Mouse (Mus musculus) CH12.LX (cell line): ENCODE results near the gene Smndc1. TPM values are rescaled to one million over a fixed set of nuclear protein-coding genes. Genes with fewer than 3 reads are reported as not detected.

Experiments
- DNase-seq: peaks from one replicate; pipeline ENCODE4 v3.0.0-alpha.2; 2013; ENCODE audit errors: extremely low read depth
- H3K27ac ChIP-seq: 2 replicates; pipeline ENCODE4 v1.5.1; 2012; ENCODE audit warnings: low read depth, mild to moderate bottlenecking, control low read depth, moderate library complexity; ENCODE audit not compliant: insufficient read depth
- H3K27me3 ChIP-seq: replicated peaks from 2 replicates; pipeline ENCODE3; 2012; ENCODE audit warnings: inconsistent platforms
- H3K36me3 ChIP-seq, 2 experiments: replicated peaks in 1 of 2; 2 replicates each; pipeline versions ENCODE3 to v1.6.1; 2012; ENCODE audit warnings: inconsistent platforms in 1 of 2, low read length in 1 of 2, mild to moderate bottlenecking in 1 of 2, mixed read lengths in 1 of 2, moderate library complexity in 1 of 2; ENCODE audit not compliant: control insufficient read depth in 1 of 2, insufficient read depth in 1 of 2
- H3K4me1 ChIP-seq, 2 experiments: 2 replicates each; pipeline ENCODE4 v1.6.1; 2012; ENCODE audit warnings: inconsistent platforms in 1 of 2, moderate library complexity in 1 of 2; ENCODE audit not compliant: insufficient read depth in 2 of 2, control insufficient read depth in 1 of 2
- H3K4me2 ChIP-seq: 2 replicates; pipeline ENCODE4 v1.6.1; 2012; ENCODE audit warnings: low read depth, mild to moderate bottlenecking, control low read depth; ENCODE audit not compliant: poor library complexity, insufficient read depth, severe bottlenecking
- H3K4me3 ChIP-seq, 3 experiments: fragments of 150-350 bp in 1 of 3; sonication (generic) in 1 of 3; replicated peaks in 1 of 3; 2 replicates each; pipeline versions ENCODE3 to v1.5.1; 2011 to 2012; ENCODE audit warnings: low read depth in 2 of 3, low read length in 2 of 3, mild to moderate bottlenecking in 2 of 3, moderate library complexity in 2 of 3, control low read depth in 1 of 3, improper control_type of control experiment in 1 of 3, inconsistent platforms in 1 of 3, mixed read lengths in 1 of 3; ENCODE audit not compliant: poor library complexity in 1 of 3
- H3K79me2 ChIP-seq: replicated peaks from 2 replicates; pipeline ENCODE4 v1.6.1; 2012; ENCODE audit warnings: mild to moderate bottlenecking, moderate library complexity; ENCODE audit not compliant: control insufficient read depth, poor library complexity, insufficient read depth, severe bottlenecking; ENCODE audit errors: extremely low read depth
- H3K9ac ChIP-seq: 2 replicates; pipeline ENCODE4 v1.6.1; 2012; ENCODE audit warnings: low read depth, mild to moderate bottlenecking, control low read depth, moderate library complexity; ENCODE audit not compliant: insufficient read depth
- H3K9me3 ChIP-seq: replicated peaks from 2 replicates; pipeline ENCODE3; 2012; ENCODE audit warnings: low read length, inconsistent platforms, mixed read lengths
- BHLHE40 ChIP-seq: IDR thresholded peaks from 2 replicates; pipeline ENCODE4 v1.6.1; 2011; ENCODE audit warnings: mild to moderate bottlenecking, low read depth, low read length, improper control_type of control experiment
- CHD1 ChIP-seq: IDR thresholded peaks from 2 replicates; pipeline ENCODE4 v1.6.1; 2012; ENCODE audit warnings: low read depth, low read length, improper control_type of control experiment, inconsistent platforms
- E2F4 ChIP-seq: IDR thresholded peaks from 2 replicates; pipeline ENCODE4 v1.6.1; 2011; ENCODE audit warnings: low read depth, low read length, improper control_type of control experiment; ENCODE audit not compliant: insufficient replicate concordance
- HCFC1 ChIP-seq: IDR thresholded peaks from 2 replicates; pipeline ENCODE4 v1.6.1; 2012; ENCODE audit warnings: low read depth, mild to moderate bottlenecking, inconsistent platforms, low read length, improper control_type of control experiment
- KAT2A ChIP-seq: IDR thresholded peaks from 2 replicates; pipeline ENCODE4 v1.6.1; 2012; ENCODE audit warnings: low read length, improper control_type of control experiment, inconsistent platforms; ENCODE audit not compliant: insufficient replicate concordance
- MAZ ChIP-seq: IDR thresholded peaks from 2 replicates; pipeline ENCODE4 v1.6.1; 2012; ENCODE audit warnings: low read depth, mild to moderate bottlenecking, inconsistent platforms, low read length, improper control_type of control experiment, moderate library complexity
- NELFE ChIP-seq: IDR thresholded peaks from 2 replicates; pipeline ENCODE4 v1.6.1; 2011; ENCODE audit warnings: low read depth, low read length, improper control_type of control experiment
- NRF1 ChIP-seq: IDR thresholded peaks from 2 replicates; pipeline ENCODE4 v1.6.1; 2014; ENCODE audit warnings: low read depth, mild to moderate bottlenecking, inconsistent platforms, low read length, improper control_type of control experiment, moderate library complexity
- POLR2A ChIP-seq: IDR thresholded peaks from 2 replicates; pipeline ENCODE4 v1.6.1; 2011; ENCODE audit warnings: low read depth, mild to moderate bottlenecking, improper control_type of control experiment, low read length
- POLR2AphosphoS2 ChIP-seq: IDR thresholded peaks from 2 replicates; pipeline ENCODE4 v1.6.1; 2011; ENCODE audit warnings: low read depth, low read length, improper control_type of control experiment
- SIN3A ChIP-seq: IDR thresholded peaks from 2 replicates; pipeline ENCODE4 v1.6.1; 2012; ENCODE audit warnings: low read length, improper control_type of control experiment, inconsistent platforms
- TBP ChIP-seq: conservative IDR thresholded peaks from 2 replicates; pipeline ENCODE4 v1.6.1; 2011; ENCODE audit warnings: low read depth, low read length, improper control_type of control experiment
- TCF12 ChIP-seq: IDR thresholded peaks from 2 replicates; pipeline ENCODE4 v1.6.1; 2014; ENCODE audit warnings: low read depth, mild to moderate bottlenecking, inconsistent platforms, low read length, improper control_type of control experiment
- UBTF ChIP-seq: IDR thresholded peaks from 2 replicates; pipeline ENCODE4 v1.6.1; 2012; ENCODE audit warnings: low read depth, mild to moderate bottlenecking, inconsistent platforms, low read length, improper control_type of control experiment, moderate library complexity
- ZC3H11A ChIP-seq: IDR thresholded peaks from 2 replicates; pipeline ENCODE4 v1.6.1; 2012; ENCODE audit warnings: low read depth, mild to moderate bottlenecking, inconsistent platforms, low read length, improper control_type of control experiment
- ZKSCAN1 ChIP-seq: IDR thresholded peaks from 2 replicates; pipeline ENCODE4 v1.6.1; 2012; ENCODE audit warnings: low read depth, inconsistent platforms, low read length, improper control_type of control experiment, borderline replicate concordance
- dilution Hi-C: fragments of 300-500 bp; cut with MboI; formaldehyde crosslinking; loops from 2 replicates; pipeline ENCODE4 v1.14.3; 2020; ENCODE audit warnings: low sequenced_read_pairs; ENCODE audit not compliant: extremely low pct_unique_long_range_greater_than_20kb, extremely low pct_ligation_motif_present
- in situ Hi-C: fragments of 300-500 bp; cut with MboI; formaldehyde crosslinking; loops from 3 replicates; pipeline ENCODE4 v1.14.3; 2019; ENCODE audit warnings: low sequenced_read_pairs, low pct_ligation_motif_present, low pct_unique_long_range_greater_than_20kb, mixed read lengths
- polyA plus RNA-seq: library from polyadenylated mRNA; unstranded; fragments of >175 nt; gene quantifications from 2 replicates; pipeline ENCODE4 v1.2.1, GENCODE M21; 2012; ENCODE audit warnings: low read depth; ENCODE audit not compliant: insufficient read length
- total RNA-seq, 2 experiments: library from RNA; depleted of rRNA; stranded (reverse); fragments of 300-350 nt in 1 of 2; fragments of >200 nt in 1 of 2; gene quantifications; 2 replicates each; pipeline ENCODE4 v1.2.3; 2012 to 2014

The Smndc1 gene
- total and polyA plus RNA-seq, 3 experiments: 20.5 to 96.6 (median 41.3) TPM

GRCm38 (mm10) chr19:53377652-53378051, 12.7 kb downstream of the Smndc1 start:
- no peak for DNase-seq
- peaks cover 40 to 83% of the 10 kb centered on the region in 2 experiments for H3K36me3 ChIP-seq
- no peak overlapping the region for H3K4me2 ChIP-seq
- no peak overlapping the region for H3K27ac ChIP-seq
- in situ Hi-C loops: loop anchor here (25.0 kb wide), 1 partner anchor 385 kb away; no protein-coding TSS in a partner anchor
- no peak overlapping the region for H3K9ac ChIP-seq
- H3K27me3 ChIP-seq: no peaks in the 10 kb centered on the region
- TF ChIP-seq NELFE: no peak
- no peak for TF ChIP-seq BHLHE40
- no peak for TF ChIP-seq CHD1
- no peak for TF ChIP-seq HCFC1
- no peak for TF ChIP-seq ZC3H11A
- no peak for TF ChIP-seq MAZ
- no peak for TF ChIP-seq SIN3A
- no peak for TF ChIP-seq ZKSCAN1
- no peak for TF ChIP-seq POLR2A
- TF ChIP-seq NRF1: no peak
- no peak for TF ChIP-seq TCF12
- no peak for TF ChIP-seq E2F4
- H3K4me1 ChIP-seq: 0 out of 4 replicates have a peak, but pooled peaks cover 0 to under 1% of the 10 kb centered on the region in 2 experiments
- no peak overlapping the region for H3K4me3 ChIP-seq
- peaks cover 4% of the 10 kb centered on the region; the same call in 1 of the 2 replicates for H3K79me2 ChIP-seq
- no peaks in the 10 kb centered on the region for H3K9me3 ChIP-seq
- dilution Hi-C loops: no loop called here

DNA sequence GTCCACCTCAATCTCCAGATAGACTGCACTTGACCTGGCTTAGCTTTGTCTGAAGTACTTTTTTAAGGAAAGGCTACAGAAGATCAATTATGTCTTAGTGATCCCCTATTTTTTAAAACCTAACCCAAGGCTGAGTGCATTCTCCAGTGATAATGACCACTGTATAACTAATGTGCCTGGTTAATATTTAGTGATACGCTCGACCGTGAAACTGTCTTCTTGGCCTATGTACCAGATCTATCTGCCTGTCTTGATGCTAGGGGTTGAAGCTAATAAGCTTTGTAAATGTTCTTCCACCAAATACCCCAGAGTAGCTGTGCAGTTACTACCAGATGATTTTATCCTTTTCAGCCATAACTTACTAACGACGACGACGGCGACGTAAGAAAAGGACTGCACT, 14.6 kb downstream of the Smndc1 start:
- no peak for TF ChIP-seq POLR2AphosphoS2
- no peak for TF ChIP-seq MAZ
- no peak for TF ChIP-seq ZKSCAN1
- TF ChIP-seq HCFC1: no peak
- no peak for TF ChIP-seq CHD1
- no peak for TF ChIP-seq UBTF
- TF ChIP-seq TBP: no peak
- TF ChIP-seq KAT2A: no peak
- in situ Hi-C loops (loop anchor here (25.0 kb wide), 1 partner anchor 386 kb away; no protein-coding TSS in a partner anchor), dilution Hi-C loops (no loop called here)
- Histone ChIP-seq H3K9ac (no peak overlapping the region), H3K9me3 (no peaks in the 10 kb centered on the region), H3K4me3 (no peak overlapping the region), H3K4me2 (no peak overlapping the region), H3K36me3 (peaks cover 29 to 73% of the 10 kb centered on the region in 2 experiments), H3K79me2 (no peaks in the 10 kb centered on the region; the same call in 1 of the 2 replicates), H3K27me3 (no peaks in the 10 kb centered on the region), H3K4me1 (no peaks in the 10 kb centered on the region), H3K27ac (no peak overlapping the region)
- no peak for DNase-seq
